Mouse (Mus musculus) intestine, postnatal 0 days (tissue): Measurements from ENCODE around the gene Ykt6. TPM values are rescaled to one million over a fixed set of nuclear protein-coding genes. Genes with fewer than 3 reads are reported as not detected.

ENCODE experiments used
- ATAC-seq: fragments of 200-750 bp; cut with Nextera tagmentation; 2 replicates; pipeline ENCODE4 v1.8.0; 2017; ENCODE audit warnings: mild to moderate bottlenecking, moderate TSS enrichment, moderate library complexity
- H3K27ac ChIP-seq: fragments of 300-500 bp; sonication (generic); 2 replicates; pipeline ENCODE4 v1.5.1; 2014; ENCODE audit warnings: mild to moderate bottlenecking, low read depth, low read length, moderate library complexity
- H3K27me3 ChIP-seq: fragments of 300-500 bp; sonication (generic); replicated peaks from 2 replicates; pipeline ENCODE4 v1.6.1; 2014; ENCODE audit warnings: low read length, mixed read lengths; ENCODE audit not compliant: control insufficient read depth, insufficient read depth
- H3K36me3 ChIP-seq: fragments of 300-500 bp; sonication (generic); 2 replicates; pipeline ENCODE4 v1.6.1; 2014; ENCODE audit warnings: mild to moderate bottlenecking, moderate library complexity; ENCODE audit not compliant: control insufficient read depth, insufficient read depth
- H3K4me1 ChIP-seq: fragments of 300-500 bp; sonication (generic); replicated peaks from 2 replicates; pipeline ENCODE4 v1.6.1; 2014; ENCODE audit warnings: antibody characterized with exemption, low read length, mixed read lengths; ENCODE audit not compliant: control insufficient read depth, insufficient read depth
- H3K4me2 ChIP-seq: fragments of 300-500 bp; sonication (generic); replicated peaks from 2 replicates; pipeline ENCODE4 v1.6.1; 2014; ENCODE audit warnings: low read depth, mild to moderate bottlenecking, moderate library complexity
- H3K4me3 ChIP-seq: fragments of 300-500 bp; sonication (generic); 2 replicates; pipeline ENCODE4 v1.5.1; 2014; ENCODE audit warnings: low read depth, low read length
- H3K9ac ChIP-seq: fragments of 300-500 bp; sonication (generic); 2 replicates; pipeline ENCODE4 v1.6.1; 2014; ENCODE audit warnings: mild to moderate bottlenecking, low read depth, low read length
- H3K9me3 ChIP-seq: fragments of 300-500 bp; sonication (generic); 2 replicates; pipeline ENCODE4 v1.6.1; 2016; ENCODE audit warnings: mixed run types; ENCODE audit not compliant: control insufficient read depth
- CTCF ChIP-seq: sonication (generic); IDR thresholded peaks from 2 replicates; pipeline ENCODE4 v1.5.1; 2016; ENCODE audit warnings: low read depth, mild to moderate bottlenecking, control low read depth, antibody characterized with exemption, moderate library complexity
- WGBS: fragments of 180-500 bp; shearing (Covaris S2); extraction: QIAGEN DNeasy Blood & Tissue Kit; methylation state at CpG from one replicate; pipeline ENCODE4 v1.1.7; 2014; 5-methylcytosine and 5-hydroxymethylcytosine counted together
- polyA plus RNA-seq: library from polyadenylated mRNA; unstranded; fragments of >200 nt; fragmentation: Nextera tagmentation; extraction: Ambion mirVana; gene quantifications from 2 replicates; pipeline ENCODE4 v1.2.1, GENCODE M21; 2015

Ykt6 gene
- polyA plus RNA-seq, 1 experiment from 2014 or later: 53.8 TPM

DNA sequence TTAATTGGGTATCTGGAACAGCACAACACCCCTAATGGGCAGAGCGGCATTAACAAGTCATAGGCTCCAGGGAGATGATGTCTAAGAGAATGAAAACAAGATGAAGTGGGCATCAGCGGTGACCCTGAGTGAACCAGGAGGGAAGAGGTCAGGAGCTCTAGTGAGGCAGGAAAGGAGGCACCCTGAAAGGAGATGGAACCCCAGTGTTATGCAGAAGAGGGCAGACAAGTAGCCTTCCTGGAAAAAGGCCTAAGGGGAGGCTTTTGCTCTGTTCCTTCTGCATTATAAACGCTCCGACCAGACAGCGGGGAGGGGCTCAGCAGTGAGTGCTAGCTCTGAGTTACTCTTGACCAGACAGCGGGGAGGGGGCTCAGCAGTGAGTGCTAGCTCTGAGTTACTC lies 12.5 kb upstream of the Ykt6 start:
- Histone ChIP-seq H3K27ac (no peak overlapping the region), H3K4me1 (0 out of 2 replicates have a peak, but pooled peaks cover under 1% of the 10 kb centered on the region), H3K4me2 (no peak overlapping the region), H3K9ac (no peak overlapping the region), H3K36me3 (no peaks in the 10 kb centered on the region), H3K27me3 (no peaks in the 10 kb centered on the region), H3K4me3 (no peak overlapping the region), H3K9me3 (no peaks in the 10 kb centered on the region)
- ATAC-seq: no peak
- WGBS: 75% methylated on average over 6 of the region's 6 CpGs
- TF ChIP-seq CTCF: no peak

DNA sequence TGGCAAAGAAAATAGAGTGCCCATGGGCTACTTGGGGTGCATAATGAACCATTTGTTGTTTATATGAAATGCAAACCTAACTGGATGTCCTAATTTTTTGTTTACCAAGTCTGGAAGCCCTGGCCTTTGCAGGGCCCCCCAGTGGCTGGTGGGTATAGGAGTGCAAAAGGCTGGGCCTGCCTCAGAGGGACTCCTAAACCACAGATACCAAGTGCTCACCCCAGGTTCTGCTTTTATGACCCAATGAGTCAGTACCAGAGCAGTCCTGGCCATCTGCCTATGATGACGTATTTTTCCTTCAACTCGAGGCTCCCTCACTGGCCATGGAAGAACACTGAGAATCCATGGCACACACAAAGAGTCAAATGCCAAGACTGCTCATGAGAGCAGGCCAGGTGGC lies 10.4 kb upstream of the Ykt6 start:
- Histone ChIP-seq H3K36me3 (no peaks in the 10 kb centered on the region), H3K9me3 (no peaks in the 10 kb centered on the region), H3K4me3 (no peak overlapping the region), H3K9ac (no peak overlapping the region), H3K4me1 (0 out of 2 replicates have a peak, but pooled peaks cover 4% of the 10 kb centered on the region), H3K4me2 (no peak overlapping the region), H3K27ac (no peak overlapping the region), H3K27me3 (no peaks in the 10 kb centered on the region)
- no peak for TF ChIP-seq CTCF
- 47% methylated on average over 2 of the region's 2 CpGs for WGBS
- no peak for ATAC-seq

- TF ChIP-seq CTCF: no peak
- no peak overlapping the region for H3K9ac ChIP-seq
Measured at GRCm38 (mm10) chr11:5947796-5948195, 7.7 kb upstream of the Ykt6 start.

GRCm38 (mm10) chr11:5948546-5949250 lies 6.8 kb upstream of the Ykt6 start:
- no peak for ATAC-seq
- Histone ChIP-seq H3K9me3 (no peaks in the 10 kb centered on the region), H3K4me3 (no peak overlapping the region), H3K4me2 (no peak overlapping the region), H3K36me3 (no peaks in the 10 kb centered on the region), H3K4me1 (0 out of 2 replicates have a peak, but pooled peaks cover 4% of the 10 kb centered on the region), H3K9ac (no peak overlapping the region), H3K27me3 (no peaks in the 10 kb centered on the region), H3K27ac (no peak overlapping the region)
- TF ChIP-seq CTCF: no peak
- 56% methylated on average over 10 of the region's 10 CpGs for WGBS

More at GRCm38 (mm10) chr11:5947796-5948195, 7.7 kb upstream of the Ykt6 start:
- no peak overlapping the region for H3K4me2 ChIP-seq
- no peaks in the 10 kb centered on the region for H3K36me3 ChIP-seq
- 0 out of 2 replicates have a peak, but pooled peaks cover 4% of the 10 kb centered on the region for H3K4me1 ChIP-seq
- H3K27ac ChIP-seq: no peak overlapping the region
- no peaks in the 10 kb centered on the region for H3K9me3 ChIP-seq
- H3K4me3 ChIP-seq: no peak overlapping the region
- ATAC-seq: no peak
- no peaks in the 10 kb centered on the region for H3K27me3 ChIP-seq
- 42% methylated on average over 4 of the region's 4 CpGs for WGBS

DNA sequence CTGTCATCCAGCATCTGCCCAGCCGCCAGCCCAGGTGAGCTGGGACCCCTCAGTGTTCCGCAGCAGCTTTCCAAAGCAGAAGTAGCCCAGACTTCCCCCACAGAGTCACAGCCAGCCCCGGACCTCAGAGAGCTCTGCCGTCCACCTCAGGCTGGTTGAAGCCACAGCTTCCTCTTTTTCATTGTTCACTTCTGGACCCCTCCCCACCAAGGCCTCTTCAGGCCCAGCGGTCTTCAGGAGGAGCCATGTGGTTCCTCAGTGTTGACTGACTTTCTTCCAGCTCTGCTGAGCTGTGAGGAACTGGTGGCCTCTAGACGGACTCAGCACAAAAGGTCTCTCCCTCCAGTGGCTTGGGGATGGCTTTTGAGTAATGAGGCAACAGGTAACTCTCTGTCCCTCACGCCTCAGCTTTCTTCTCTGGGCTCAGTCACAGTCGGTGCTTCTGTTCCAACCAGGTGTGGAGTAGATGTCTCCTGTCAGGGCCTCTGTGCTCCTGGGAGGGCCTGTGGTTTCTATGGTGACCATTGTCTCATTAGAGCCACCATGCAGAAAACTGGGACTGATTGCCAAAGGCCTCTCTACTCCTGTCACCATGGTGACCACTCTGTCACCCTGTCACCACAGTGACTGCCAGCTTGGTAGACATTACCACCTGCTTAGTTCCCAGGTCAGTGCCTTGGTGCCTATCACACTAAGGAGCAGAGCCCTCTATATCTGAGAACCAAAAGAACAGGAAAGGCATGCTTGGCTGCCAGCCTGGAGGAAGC lies 5.7 kb upstream of the Ykt6 start, which contains the start of gene Gck:
Gck (minus strand) TSS at position 496 of the 767 bp plus-strand sequence.
- Histone ChIP-seq H3K4me2 (no peak within 1 kb of the TSS), H3K27me3 (no peaks in the 10 kb centered on the region), H3K27ac (no peak within 1 kb of the TSS), H3K4me1 (0 out of 2 replicates have a peak, but pooled peaks cover 4% of the 10 kb centered on the region), H3K9me3 (no peaks in the 10 kb centered on the region), H3K4me3 (no peak within 1 kb of the TSS), H3K36me3 (no peaks in the 10 kb centered on the region), H3K9ac (no peak within 1 kb of the TSS)
- WGBS: 62% methylated on average over 8 of the region's 8 CpGs
- ATAC-seq: peak; percentile 19; the same call in 1 of the 2 replicates
- no peak for TF ChIP-seq CTCF

DNA sequence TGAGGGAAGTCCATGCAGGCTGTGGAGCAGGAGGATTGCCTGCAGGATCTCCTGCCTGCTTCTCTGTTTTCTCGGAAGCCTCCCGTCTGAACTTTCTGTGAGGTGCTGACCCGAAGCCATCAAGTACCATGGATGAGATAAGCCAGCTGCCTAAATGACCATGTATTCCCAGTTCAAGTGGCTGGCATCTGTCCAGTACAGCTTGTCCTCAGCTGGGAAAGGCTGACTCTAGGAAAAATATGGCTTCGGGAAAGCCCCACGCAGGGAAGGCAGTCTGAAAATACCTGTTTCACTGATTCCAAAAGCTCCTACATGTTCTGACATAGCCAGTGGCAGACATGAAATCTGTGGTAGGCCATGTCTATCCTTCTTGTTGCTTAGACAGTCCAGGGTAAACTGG lies 3.0 kb upstream of the Ykt6 start:
- no peak overlapping the region for H3K4me3 ChIP-seq
- H3K9me3 ChIP-seq: no peaks in the 10 kb centered on the region
- no peaks in the 10 kb centered on the region for H3K36me3 ChIP-seq
- 57% methylated on average over 5 of the region's 5 CpGs for WGBS
- H3K4me2 ChIP-seq: no peak overlapping the region
- no peaks in the 10 kb centered on the region for H3K27me3 ChIP-seq
- peaks cover 11% of the 10 kb centered on the region; the same call in 1 of the 2 replicates for H3K4me1 ChIP-seq
- ATAC-seq: no peak
- no peak for TF ChIP-seq CTCF
- H3K9ac ChIP-seq: no peak overlapping the region
- no peak overlapping the region for H3K27ac ChIP-seq
